ENCODE assay signal across 12 mouse cellular contexts in the genomic region with DNA sequence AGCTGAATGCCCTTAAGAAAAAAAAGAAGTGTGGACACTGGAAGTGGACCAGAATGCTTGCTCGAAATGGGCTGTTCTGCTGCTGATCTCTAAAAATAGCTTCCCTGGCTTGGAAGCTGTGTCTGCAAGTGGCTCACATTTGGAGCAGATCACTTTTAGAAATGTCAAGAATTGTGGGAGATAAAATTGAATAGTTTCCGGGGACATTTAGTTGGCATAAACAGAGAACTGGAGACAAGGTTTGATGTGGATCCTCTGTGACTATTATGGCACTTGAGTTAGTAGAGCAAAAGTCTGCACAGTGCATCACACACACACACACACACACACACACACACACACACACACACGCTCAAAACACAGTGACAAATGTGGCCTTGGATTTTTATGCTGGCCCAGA. TPM values are rescaled to one million over a fixed set of nuclear protein-coding genes. Genes with fewer than 3 reads are reported as not detected.
DNase-seq lines count a peak whose midpoint lies in the region; ATAC-seq and TF ChIP-seq lines count a peak whose summit lies in the region.
"Had no signal": no experiment of that assay in that cellular context is flagged by ENCODE, and none has a peak within 500 bp of the region (broad histone marks: within the 10 kb centered on the region; RNA-seq: fewer than 3 reads in every experiment).

No protein-coding gene starts in this region.

- 56% methylated on average over 3 of the region's 3 CpGs for WGBS in kidney, adult 2 months
- WGBS in kidney, embryonic 15.5 days: 81% methylated on average over 3 of the region's 3 CpGs
- WGBS in lung, postnatal 0 days: 46% methylated on average over 3 of the region's 3 CpGs
- WGBS in limb, embryonic 10.5 days: 86% methylated on average over 3 of the region's 3 CpGs
- WGBS in midbrain, embryonic 15.5 days: 93% methylated on average over 3 of the region's 3 CpGs

- TF ChIP-seq POLR2A in kidney, adult 2 months (IDR thresholded peaks at IDR 0.05; ENCODE audit: low read depth, low read length): no peak

- no peak for ATAC-seq in kidney, embryonic 15.5 days (replicated peaks; ENCODE audit: low FRiP score)
- ATAC-seq in lung, postnatal 0 days: peak; percentile 68
- no peak for ATAC-seq in midbrain, embryonic 15.5 days (replicated peaks)

- DNase-seq in kidney, adult 2 months: no peak
- DNase-seq in adrenal gland, postnatal 25 days: peak; percentile 15
- DNase-seq in heart, adult 9 months (ENCODE audit: low spot score in 2 of 2): peak; percentile 57 to 59
- DNase-seq in lung, postnatal 0 days (ENCODE audit: low spot score): peak; percentile 82
- no peak for DNase-seq in thymus, postnatal 0 days (ENCODE audit: low spot score)
- no peak for DNase-seq in limb, embryonic 10.5 days (ENCODE audit: low spot score)

- no peak; the same call in 1 of the 2 replicates for TF ChIP-seq EP300 in lung, postnatal 0 days (IDR thresholded peaks at IDR 0.05)

- no peak overlapping the region for H3K9ac ChIP-seq in kidney, embryonic 15.5 days
- H3K9ac ChIP-seq in lung, postnatal 0 days (replicated peaks; ENCODE audit: low read depth): no peak overlapping the region
- H3K9ac ChIP-seq in midbrain, embryonic 15.5 days: no peak overlapping the region
- H3K9ac ChIP-seq: liver, embryonic 15.5 days had no signal

- no peak overlapping the region for H3K4me2 ChIP-seq in kidney, embryonic 15.5 days
- no peak overlapping the region for H3K4me2 ChIP-seq in lung, postnatal 0 days (replicated peaks; ENCODE audit: low read depth, low read length)
- H3K4me2 ChIP-seq in midbrain, embryonic 15.5 days: no peak overlapping the region
- H3K4me2 ChIP-seq: liver, embryonic 15.5 days had no signal

- H3K36me3 ChIP-seq in kidney, adult 2 months (ENCODE audit: control insufficient read depth, insufficient read depth, low read length): no peaks in the 10 kb centered on the region
- no peaks in the 10 kb centered on the region for H3K36me3 ChIP-seq in kidney, embryonic 15.5 days
- no peaks in the 10 kb centered on the region for H3K36me3 ChIP-seq in lung, postnatal 0 days (ENCODE audit: insufficient read depth, low read length)
- no peaks in the 10 kb centered on the region for H3K36me3 ChIP-seq in limb, embryonic 10.5 days
- no peaks in the 10 kb centered on the region for H3K36me3 ChIP-seq in midbrain, embryonic 15.5 days (replicated peaks)
- H3K36me3 ChIP-seq: hindbrain, embryonic 10.5 days; liver, embryonic 15.5 days had no signal

- H3K27me3 ChIP-seq in kidney, adult 2 months (replicated peaks; ENCODE audit: control insufficient read depth, insufficient read depth, low read length): no peaks in the 10 kb centered on the region
- no peaks in the 10 kb centered on the region for H3K27me3 ChIP-seq in kidney, embryonic 15.5 days
- H3K27me3 ChIP-seq in lung, postnatal 0 days (replicated peaks; ENCODE audit: insufficient read depth, low read length): no peaks in the 10 kb centered on the region
- H3K27me3 ChIP-seq in limb, embryonic 10.5 days (ENCODE audit: low read depth, poor library complexity, severe bottlenecking): no peaks in the 10 kb centered on the region
- no peaks in the 10 kb centered on the region for H3K27me3 ChIP-seq in midbrain, embryonic 15.5 days (replicated peaks)
- H3K27me3 ChIP-seq: liver, embryonic 15.5 days had no signal

- H3K9me3 ChIP-seq in kidney, embryonic 15.5 days (replicated peaks): no peaks in the 10 kb centered on the region
- no peaks in the 10 kb centered on the region for H3K9me3 ChIP-seq in lung, postnatal 0 days (ENCODE audit: low read length)
- H3K9me3 ChIP-seq in limb, embryonic 10.5 days (replicated peaks): no peaks in the 10 kb centered on the region
- H3K9me3 ChIP-seq in midbrain, embryonic 15.5 days: no peaks in the 10 kb centered on the region
- H3K9me3 ChIP-seq: hindbrain, embryonic 10.5 days; liver, embryonic 15.5 days had no signal

- 0 out of 2 replicates have a peak overlapping the region, but pooled peaks have one; percentile 7 for H3K27ac ChIP-seq in kidney, adult 2 months (ENCODE audit: insufficient read depth, low read depth, low read length)
- H3K27ac ChIP-seq in kidney, embryonic 15.5 days: no peak overlapping the region
- peak overlapping the region; percentile 57 for H3K27ac ChIP-seq in lung, postnatal 0 days (ENCODE audit: low read length)
- no peak overlapping the region for H3K27ac ChIP-seq in limb, embryonic 10.5 days
- no peak overlapping the region for H3K27ac ChIP-seq in midbrain, embryonic 15.5 days
- H3K27ac ChIP-seq: hindbrain, embryonic 10.5 days; layer of hippocampus, adult 2 months; liver, embryonic 15.5 days had no signal

- peaks cover 35% of the 10 kb centered on the region for H3K4me1 ChIP-seq in kidney, adult 2 months (ENCODE audit: control insufficient read depth, insufficient read depth, low read length)
- H3K4me1 ChIP-seq in kidney, embryonic 15.5 days: peaks cover 11% of the 10 kb centered on the region
- H3K4me1 ChIP-seq in lung, postnatal 0 days (ENCODE audit: insufficient read depth, low read depth, low read length): peaks cover 5% of the 10 kb centered on the region; the same call in 1 of the 2 replicates
- H3K4me1 ChIP-seq in limb, embryonic 10.5 days: no peaks in the 10 kb centered on the region
- H3K4me1 ChIP-seq in midbrain, embryonic 15.5 days: no peaks in the 10 kb centered on the region
- H3K4me1 ChIP-seq: hindbrain, embryonic 10.5 days had no signal

- no peak overlapping the region for H3K4me3 ChIP-seq in kidney, adult 2 months (ENCODE audit: insufficient read depth, low read depth, low read length)
- H3K4me3 ChIP-seq in kidney, embryonic 15.5 days (replicated peaks): no peak overlapping the region
- H3K4me3 ChIP-seq in lung, postnatal 0 days (ENCODE audit: low read depth, low read length): no peak overlapping the region
- H3K4me3 ChIP-seq in limb, embryonic 10.5 days: no peak overlapping the region
- H3K4me3 ChIP-seq in midbrain, embryonic 15.5 days: no peak overlapping the region
- H3K4me3 ChIP-seq: erythroblast, embryonic 14.5 days; hindbrain, embryonic 10.5 days; layer of hippocampus, adult 2 months; liver, embryonic 15.5 days had no signal

- TF ChIP-seq CTCF in kidney, adult 2 months (conservative IDR thresholded peaks at IDR 0.05; ENCODE audit: insufficient read depth, insufficient read length, low read depth, low read length): no peak
- no peak for TF ChIP-seq CTCF in lung, postnatal 0 days (IDR thresholded peaks at IDR 0.05)

RNA-seq across cellular contexts. Expression of a gene that starts 36.8 kb away (rescaled TPM):
- 28.6 and 33.1 TPM in 2 replicates for polyA plus RNA-seq in kidney, adult 2 months (2012; rRNA removed)
- polyA plus RNA-seq in kidney, embryonic 15.5 days (2015; fragmentation: Nextera tagmentation; extraction: Ambion mirVana): 21.1 TPM in 2 replicates
- total RNA-seq in adrenal gland, postnatal 25 days (2021): 52.0 and 72.5 TPM in 2 replicates
- 20.0 and 25.0 TPM in 2 replicates for polyA plus RNA-seq in lung, postnatal 0 days (2015; fragmentation: Nextera tagmentation; extraction: Ambion mirVana)
- polyA plus RNA-seq in thymus, postnatal 0 days (2015; fragmentation: Nextera tagmentation; extraction: Ambion mirVana): 176 and 185 TPM in 2 replicates
- polyA plus RNA-seq in limb, embryonic 10.5 days (2016; fragmentation: Nextera tagmentation; extraction: Ambion mirVana): 4.6 and 6.1 TPM in 2 replicates
- polyA plus RNA-seq in midbrain, embryonic 15.5 days (2015; fragmentation: Nextera tagmentation; extraction: Ambion mirVana): 8.9 and 9.2 TPM in 2 replicates

Comparison
In these comparisons a context has a peak if more than half of its experiments do, and no peak if none do; other contexts are left out.
1. H3K27ac ChIP-seq: peak in kidney, adult 2 months (single experiment) and lung, postnatal 0 days (single experiment); none in kidney, embryonic 15.5 days (single experiment), limb, embryonic 10.5 days (single experiment) and midbrain, embryonic 15.5 days (single experiment).
2. DNase-seq: peak in adrenal gland, postnatal 25 days (single experiment), heart, adult 9 months (2 of 2) and lung, postnatal 0 days (single experiment); none in kidney, adult 2 months (single experiment), thymus, postnatal 0 days (single experiment) and limb, embryonic 10.5 days (single experiment).